Mouse (Mus musculus) kidney, embryonic 16.5 days (tissue): ENCODE data around the gene Gm5475. TPM values are rescaled to one million over a fixed set of nuclear protein-coding genes. Genes with fewer than 3 reads are reported as not detected.
A peak's percentile ranks its signal among the peaks of the same experiment; 100 is the strongest.

ENCODE experiments used
- ATAC-seq: fragments of 200-750 bp; cut with Nextera tagmentation; 2 replicates; pipeline ENCODE4 v1.8.0; 2017; ENCODE audit warnings: moderate TSS enrichment; ENCODE audit not compliant: low FRiP score, low TSS enrichment
- H3K27ac ChIP-seq: fragments of 300-500 bp; sonication (generic); 2 replicates; pipeline ENCODE4 v1.5.1; 2014; ENCODE audit warnings: low read length
- H3K27me3 ChIP-seq: fragments of 300-500 bp; sonication (generic); 2 replicates; pipeline ENCODE4 v1.6.1; 2014; ENCODE audit warnings: low read length, control low read depth, mixed read lengths; ENCODE audit not compliant: insufficient read depth
- H3K36me3 ChIP-seq: fragments of 300-500 bp; sonication (generic); 2 replicates; pipeline ENCODE4 v1.6.1; 2014; ENCODE audit warnings: low read length, control low read depth, mixed read lengths; ENCODE audit not compliant: insufficient read depth
- H3K4me1 ChIP-seq: fragments of 300-500 bp; sonication (generic); 2 replicates; pipeline ENCODE4 v1.6.1; 2014; ENCODE audit warnings: low read length, control low read depth, mixed read lengths; ENCODE audit not compliant: insufficient read depth
- H3K4me2 ChIP-seq: fragments of 300-500 bp; sonication (generic); replicated peaks from 2 replicates; pipeline ENCODE4 v1.6.1; 2014; ENCODE audit warnings: low read depth, low read length
- H3K4me3 ChIP-seq: fragments of 300-500 bp; sonication (generic); 2 replicates; pipeline ENCODE4 v1.5.1; 2014; ENCODE audit warnings: mild to moderate bottlenecking, low read length
- H3K9ac ChIP-seq: fragments of 300-500 bp; sonication (generic); replicated peaks from 2 replicates; pipeline ENCODE4 v1.6.1; 2014; ENCODE audit warnings: low read length
- H3K9me3 ChIP-seq: fragments of 300-500 bp; sonication (generic); 2 replicates; pipeline ENCODE4 v1.6.1; 2016; ENCODE audit warnings: low read length, control low read depth
- WGBS: fragments of 180-500 bp; shearing (Covaris S2); extraction: QIAGEN DNeasy Blood & Tissue Kit; methylation state at CpG from one replicate; pipeline ENCODE4 v1.1.7; 2014; 5-methylcytosine and 5-hydroxymethylcytosine counted together
- polyA plus RNA-seq: library from polyadenylated mRNA; unstranded; fragments of >200 nt; fragmentation: Nextera tagmentation; extraction: Ambion mirVana; gene quantifications from 2 replicates; pipeline ENCODE4 v1.2.1, GENCODE M21; 2015

Gene Gm5475
- polyA plus RNA-seq, 1 experiment from 2014 or later = 0.19 TPM

GRCm38 (mm10) chr15:100410918-100411672, 10.9 kb upstream of the Gm5475 start:
- Histone ChIP-seq H3K27me3 (no peaks in the 10 kb centered on the region), H3K4me1 (peaks cover 23% of the 10 kb centered on the region), H3K9me3 (no peaks in the 10 kb centered on the region), H3K27ac (peak overlapping the region; percentile 84), H3K4me2 (no peak overlapping the region; the same call in 1 of the 2 replicates), H3K4me3 (no peak overlapping the region), H3K36me3 (peaks cover 17% of the 10 kb centered on the region), H3K9ac (no peak overlapping the region)
- WGBS = 43% methylated on average over 14 of the region's 14 CpGs
- peak; percentile 81 for ATAC-seq

GRCm38 (mm10) chr15:100411731-100412130, 10.2 kb upstream of the Gm5475 start:
- Histone ChIP-seq H3K4me3 (no peak overlapping the region), H3K9ac (no peak overlapping the region), H3K27ac (no peak overlapping the region; the same call in 1 of the 2 replicates), H3K4me2 (no peak overlapping the region), H3K4me1 (peaks cover 19% of the 10 kb centered on the region), H3K9me3 (no peaks in the 10 kb centered on the region), H3K36me3 (peaks cover 14% of the 10 kb centered on the region), H3K27me3 (no peaks in the 10 kb centered on the region)
- no peak for ATAC-seq
- 81% methylated on average over 5 of the region's 5 CpGs for WGBS

- no peaks in the 10 kb centered on the region for H3K9me3 ChIP-seq
- peak overlapping the region; percentile 47; the same call in 1 of the 2 replicates for H3K27ac ChIP-seq
- peaks cover 7% of the 10 kb centered on the region; the same call in 1 of the 2 replicates for H3K36me3 ChIP-seq
- ATAC-seq = no peak
- no peak overlapping the region for H3K4me2 ChIP-seq
- WGBS = 67% methylated on average over 4 of the region's 5 CpGs
- H3K9ac ChIP-seq = no peak overlapping the region
- peaks cover 34% of the 10 kb centered on the region for H3K4me1 ChIP-seq
- no peak overlapping the region for H3K4me3 ChIP-seq
- H3K27me3 ChIP-seq = no peaks in the 10 kb centered on the region
Observed at GRCm38 (mm10) chr15:100413306-100413705, 8.6 kb upstream of the Gm5475 start.

- H3K4me1 ChIP-seq = peaks cover 40% of the 10 kb centered on the region
- no peak for ATAC-seq
Observed at GRCm38 (mm10) chr15:100414011-100414410, 7.9 kb upstream of the Gm5475 start.

GRCm38 (mm10) chr15:100414942-100415341, 7.0 kb upstream of the Gm5475 start:
- no peak overlapping the region for H3K27ac ChIP-seq
- no peak for ATAC-seq
- WGBS = 91% methylated on average over 13 of the region's 13 CpGs

More at GRCm38 (mm10) chr15:100414011-100414410, 7.9 kb upstream of the Gm5475 start:
- Histone ChIP-seq H3K27ac (peak overlapping the region; percentile 36), H3K9ac (no peak overlapping the region), H3K9me3 (no peaks in the 10 kb centered on the region), H3K27me3 (no peaks in the 10 kb centered on the region), H3K4me2 (no peak overlapping the region), H3K4me3 (no peak overlapping the region), H3K36me3 (peaks cover 4% of the 10 kb centered on the region; the same call in 1 of the 2 replicates)
- WGBS = 59% methylated on average over 4 of the region's 4 CpGs

GRCm38 (mm10) chr15:100415684-100416083, 6.3 kb upstream of the Gm5475 start:
- no peak overlapping the region for H3K4me3 ChIP-seq
- H3K9ac ChIP-seq = no peak overlapping the region
- 83% methylated on average over 8 of the region's 8 CpGs for WGBS
- no peaks in the 10 kb centered on the region for H3K9me3 ChIP-seq
- H3K4me2 ChIP-seq = no peak overlapping the region
- no peaks in the 10 kb centered on the region for H3K27me3 ChIP-seq
- H3K4me1 ChIP-seq = peaks cover 53% of the 10 kb centered on the region
- no peak for ATAC-seq
- H3K36me3 ChIP-seq = no peaks in the 10 kb centered on the region
- no peak overlapping the region for H3K27ac ChIP-seq

More at GRCm38 (mm10) chr15:100414942-100415341, 7.0 kb upstream of the Gm5475 start:
- Histone ChIP-seq H3K36me3 (peaks cover 1% of the 10 kb centered on the region; the same call in 1 of the 2 replicates), H3K9me3 (no peaks in the 10 kb centered on the region), H3K4me3 (no peak overlapping the region), H3K4me2 (no peak overlapping the region), H3K9ac (no peak overlapping the region), H3K4me1 (peaks cover 49% of the 10 kb centered on the region), H3K27me3 (no peaks in the 10 kb centered on the region)

- Histone ChIP-seq H3K27me3 (no peaks in the 10 kb centered on the region), H3K36me3 (no peaks in the 10 kb centered on the region), H3K4me3 (no peak overlapping the region), H3K9ac (0 out of 2 replicates have a peak overlapping the region, but pooled peaks have one; percentile 3), H3K4me2 (no peak overlapping the region), H3K4me1 (peaks cover 63% of the 10 kb centered on the region), H3K27ac (peak overlapping the region; percentile 56), H3K9me3 (no peaks in the 10 kb centered on the region)
- 63% methylated on average over 9 of the region's 9 CpGs for WGBS
- ATAC-seq = no peak
Observed at GRCm38 (mm10) chr15:100417854-100418450, 4.0 kb upstream of the Gm5475 start.

GRCm38 (mm10) chr15:100419311-100419710, 2.6 kb upstream of the Gm5475 start:
- WGBS = 51% methylated on average over 8 of the region's 8 CpGs
- H3K27ac ChIP-seq = peak overlapping the region; percentile 19; the same call in 1 of the 2 replicates

GRCm38 (mm10) chr15:100419901-100420745, 1.8 kb upstream of the Gm5475 start:
- no peak overlapping the region for H3K4me3 ChIP-seq
- no peaks in the 10 kb centered on the region for H3K36me3 ChIP-seq
- H3K27me3 ChIP-seq = peaks cover 1% of the 10 kb centered on the region; the same call in 1 of the 2 replicates
- H3K9me3 ChIP-seq = no peaks in the 10 kb centered on the region
- 56% methylated on average over 9 of the region's 9 CpGs for WGBS
- no peak for ATAC-seq
- H3K4me2 ChIP-seq = 0 out of 2 replicates have a peak overlapping the region, but pooled peaks have one; percentile 56
- H3K4me1 ChIP-seq = peaks cover 50% of the 10 kb centered on the region
- H3K27ac ChIP-seq = peak overlapping the region; percentile 19; the same call in 1 of the 2 replicates
- H3K9ac ChIP-seq = no peak overlapping the region

More at GRCm38 (mm10) chr15:100419311-100419710, 2.6 kb upstream of the Gm5475 start:
- H3K9ac ChIP-seq = 0 out of 2 replicates have a peak overlapping the region, but pooled peaks have one; percentile 5
- H3K4me3 ChIP-seq = no peak overlapping the region
- no peaks in the 10 kb centered on the region for H3K9me3 ChIP-seq
- no peak overlapping the region for H3K4me2 ChIP-seq
- peaks cover 57% of the 10 kb centered on the region for H3K4me1 ChIP-seq
- no peaks in the 10 kb centered on the region for H3K36me3 ChIP-seq
- no peaks in the 10 kb centered on the region for H3K27me3 ChIP-seq
- no peak for ATAC-seq
